Mouse (Mus musculus) forebrain, embryonic 14.5 days (tissue): ENCODE results near the gene Slco1a6. TPM values are rescaled to one million over a fixed set of nuclear protein-coding genes. Genes with fewer than 3 reads are reported as not detected.
A peak's percentile ranks its signal among the peaks of the same experiment; 100 is the strongest.
"Not testable (repeated sequence)": the region's sequence is repeated elsewhere in the genome, so short reads cannot be mapped to it uniquely, and the experiment has no call there.

Experiments
- ATAC-seq: fragments of 200-750 bp; cut with Nextera tagmentation; 2 replicates; pipeline ENCODE4 v1.8.0; 2017; ENCODE audit warnings: mild to moderate bottlenecking, moderate library complexity
- DNase-seq: peaks from one replicate; pipeline ENCODE4 v3.0.0-alpha.2; 2015; ENCODE audit warnings: low spot score
- H3K27ac ChIP-seq: fragments of 300-500 bp; sonication (generic); 2 replicates; pipeline ENCODE4 v1.5.1; 2014; ENCODE audit warnings: low read depth, mild to moderate bottlenecking, control low read depth, low read length, moderate library complexity
- H3K27me3 ChIP-seq: fragments of 300-500 bp; sonication (generic); replicated peaks from 2 replicates; pipeline ENCODE4 v1.6.1; 2014; ENCODE audit warnings: low read length, control low read depth, mixed read lengths; ENCODE audit not compliant: control insufficient read depth, insufficient read depth
- H3K36me3 ChIP-seq: fragments of 300-500 bp; sonication (generic); 2 replicates; pipeline ENCODE4 v1.6.1; 2014; ENCODE audit warnings: low read length, control low read depth; ENCODE audit not compliant: control insufficient read depth, insufficient read depth
- H3K4me1 ChIP-seq: fragments of 300-500 bp; sonication (generic); 2 replicates; pipeline ENCODE4 v1.6.1; 2014; ENCODE audit warnings: antibody characterized with exemption, low read length, control low read depth; ENCODE audit not compliant: control insufficient read depth, insufficient read depth
- H3K4me2 ChIP-seq: fragments of 300-500 bp; sonication (generic); 2 replicates; pipeline ENCODE4 v1.6.1; 2014; ENCODE audit warnings: mild to moderate bottlenecking, control low read depth, low read length
- H3K4me3 ChIP-seq: fragments of 300-500 bp; sonication (generic); 2 replicates; pipeline ENCODE4 v1.5.1; 2014; ENCODE audit warnings: low read depth, low read length, control low read depth
- H3K9ac ChIP-seq: fragments of 300-500 bp; sonication (generic); 2 replicates; pipeline ENCODE4 v1.6.1; 2014; ENCODE audit warnings: mild to moderate bottlenecking, low read length, control low read depth, moderate library complexity
- H3K9me3 ChIP-seq: fragments of 300-500 bp; sonication (generic); replicated peaks from 2 replicates; pipeline ENCODE4 v1.6.1; 2016; ENCODE audit warnings: low read length, control low read depth, mixed read lengths; ENCODE audit not compliant: control insufficient read depth
- WGBS: fragments of 180-500 bp; shearing (Covaris S2); extraction: QIAGEN DNeasy Blood & Tissue Kit; methylation state at CpG from one replicate; pipeline ENCODE4 v1.1.7; 2014; 5-methylcytosine and 5-hydroxymethylcytosine counted together
- polyA plus RNA-seq: library from polyadenylated mRNA; unstranded; fragments of >200 nt; fragmentation: Nextera tagmentation; extraction: Ambion mirVana; gene quantifications from 2 replicates; pipeline ENCODE4 v1.2.1, GENCODE M21; 2014

Slco1a6 gene
- polyA plus RNA-seq, 1 experiment from 2014 or later: not detected

- WGBS: 86% methylated on average over 3 of the region's 3 CpGs
- not testable (repeated sequence) for H3K4me3 ChIP-seq, DNase-seq, H3K36me3 ChIP-seq, H3K9me3 ChIP-seq, H3K4me2 ChIP-seq, H3K9ac ChIP-seq, H3K27me3 ChIP-seq, H3K4me1 ChIP-seq, ATAC-seq, H3K27ac ChIP-seq
Observed at GRCm38 (mm10) chr6:142058281-142058680, 150.0 kb downstream of the Slco1a6 start.

- no peak for DNase-seq
- 65% methylated on average over 1 of the region's 1 CpGs for WGBS
- Histone ChIP-seq H3K4me2 (no peak overlapping the region), H3K4me3 (no peak overlapping the region), H3K9me3 (no peaks in the 10 kb centered on the region), H3K4me1 (no peaks in the 10 kb centered on the region), H3K36me3 (no peaks in the 10 kb centered on the region), H3K9ac (no peak overlapping the region), H3K27ac (no peak overlapping the region), H3K27me3 (no peaks in the 10 kb centered on the region)
- no peak for ATAC-seq
Observed at GRCm38 (mm10) chr6:142047689-142048088, 160.6 kb downstream of the Slco1a6 start.

- no peaks in the 10 kb centered on the region for H3K27me3 ChIP-seq
- 90% methylated on average over 2 of the region's 2 CpGs for WGBS
- no peak overlapping the region for H3K27ac ChIP-seq
- no peak overlapping the region for H3K4me3 ChIP-seq
- DNase-seq (no peak), ATAC-seq (no peak)
- H3K4me1 ChIP-seq: no peaks in the 10 kb centered on the region
- no peaks in the 10 kb centered on the region for H3K36me3 ChIP-seq
- H3K4me2 ChIP-seq: no peak overlapping the region
- H3K9me3 ChIP-seq: no peaks in the 10 kb centered on the region
- no peak overlapping the region for H3K9ac ChIP-seq
Observed at GRCm38 (mm10) chr6:142045746-142046145, 162.6 kb downstream of the Slco1a6 start.

DNA sequence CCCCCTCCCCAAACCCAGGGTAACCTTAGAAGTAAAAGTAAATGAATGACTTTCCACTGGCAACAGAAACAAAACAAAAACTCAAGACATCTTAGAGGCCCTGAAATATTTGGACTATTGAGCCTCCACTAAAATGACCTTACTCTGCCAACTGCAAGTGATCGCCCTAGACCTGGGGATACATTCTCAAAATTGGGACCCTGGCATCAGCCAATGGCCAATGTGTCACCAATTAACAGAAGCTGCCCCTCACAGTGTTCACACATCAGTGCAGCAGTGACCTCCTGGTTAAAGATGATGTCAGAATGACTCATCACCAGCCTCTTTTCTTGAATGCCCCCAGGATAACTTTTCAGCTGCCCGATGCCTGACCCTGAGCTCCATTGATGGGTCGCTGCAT, 166.4 kb downstream of the Slco1a6 start:
- DNase-seq (no peak), ATAC-seq (no peak)
- 94% methylated on average over 3 of the region's 3 CpGs for WGBS

DNA sequence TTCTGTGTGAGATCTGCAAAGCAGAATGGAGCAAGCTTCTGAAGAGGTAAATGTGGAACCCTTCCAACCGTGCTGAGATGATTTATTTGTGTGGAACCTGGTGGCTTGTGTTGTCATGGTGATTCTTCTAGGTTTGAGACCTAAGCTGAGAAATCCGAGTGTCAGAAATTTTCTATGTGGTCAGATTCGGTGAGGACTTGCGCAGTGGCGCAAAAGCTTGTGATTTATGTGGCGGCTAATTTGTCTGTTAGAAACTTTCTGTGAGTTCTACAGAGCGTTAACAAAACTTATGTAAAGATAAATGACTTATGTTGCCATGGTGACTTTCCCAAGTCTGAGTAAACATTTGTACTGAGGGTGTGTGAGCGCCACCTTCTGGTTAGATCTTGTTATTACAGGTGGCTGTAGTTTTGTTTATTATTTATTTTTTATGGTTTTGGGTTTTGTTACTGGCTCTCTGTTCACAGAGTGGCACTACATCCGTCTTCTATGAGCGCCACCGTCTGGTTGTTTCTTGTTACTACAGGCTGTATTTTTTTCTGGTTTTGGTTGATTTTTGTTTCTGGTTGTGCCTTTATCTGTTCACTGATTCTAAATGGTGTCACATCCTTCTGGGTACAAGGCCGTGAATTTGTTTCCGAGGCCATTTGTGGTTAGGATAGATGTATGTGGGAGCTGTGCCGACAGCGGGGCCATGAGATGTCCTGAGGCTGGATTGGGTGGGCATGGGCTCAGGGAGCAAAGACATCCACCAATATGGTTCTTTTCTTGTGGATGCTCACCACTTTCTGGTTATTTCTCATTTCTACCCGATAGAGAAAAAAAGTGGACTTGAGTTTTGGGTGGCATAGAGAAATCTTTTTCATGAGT, 167.8 kb downstream of the Slco1a6 start:
- peak; percentile 47 for DNase-seq
- no peak overlapping the region for H3K4me2 ChIP-seq
- H3K36me3 ChIP-seq: no peaks in the 10 kb centered on the region
- H3K9me3 ChIP-seq: no peaks in the 10 kb centered on the region
- ATAC-seq: peak; percentile 65
- no peak overlapping the region for H3K27ac ChIP-seq
- 59% methylated on average over 16 of the region's 16 CpGs for WGBS
- H3K4me1 ChIP-seq: no peaks in the 10 kb centered on the region
- no peaks in the 10 kb centered on the region for H3K27me3 ChIP-seq
- no peak overlapping the region for H3K4me3 ChIP-seq
- H3K9ac ChIP-seq: no peak overlapping the region

More for the DNA sequence above, 166.4 kb downstream of the Slco1a6 start:
- H3K4me3 ChIP-seq: no peak overlapping the region
- no peak overlapping the region for H3K27ac ChIP-seq
- no peaks in the 10 kb centered on the region for H3K9me3 ChIP-seq
- H3K4me2 ChIP-seq: no peak overlapping the region
- H3K27me3 ChIP-seq: no peaks in the 10 kb centered on the region
- H3K4me1 ChIP-seq: no peaks in the 10 kb centered on the region
- no peak overlapping the region for H3K9ac ChIP-seq
- no peaks in the 10 kb centered on the region for H3K36me3 ChIP-seq

DNA sequence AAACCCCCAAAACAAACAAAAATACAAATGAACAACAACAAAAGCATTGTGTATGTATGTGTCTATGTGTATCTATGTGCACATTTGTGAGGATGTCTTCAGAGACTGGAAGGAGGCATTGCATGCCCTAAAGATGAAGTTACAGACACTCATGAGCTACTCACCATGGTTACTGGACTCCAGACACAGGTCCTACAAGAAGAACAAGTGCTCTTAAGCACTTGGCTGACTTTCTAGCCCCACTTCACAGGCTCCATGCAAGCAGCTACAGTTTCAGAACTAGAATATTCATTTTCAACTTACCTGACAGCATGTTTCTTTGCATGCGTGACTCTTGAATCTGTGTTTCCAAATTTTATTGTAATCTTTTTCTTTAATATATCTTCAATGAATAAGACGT, 172.6 kb downstream of the Slco1a6 start:
- no peak overlapping the region for H3K27ac ChIP-seq
- 77% methylated on average over 2 of the region's 2 CpGs for WGBS
- no peak overlapping the region for H3K4me3 ChIP-seq
- H3K9ac ChIP-seq: no peak overlapping the region
- H3K4me1 ChIP-seq: no peaks in the 10 kb centered on the region
- no peaks in the 10 kb centered on the region for H3K9me3 ChIP-seq
- no peaks in the 10 kb centered on the region for H3K27me3 ChIP-seq
- ATAC-seq (no peak), DNase-seq (no peak)
- H3K4me2 ChIP-seq: no peak overlapping the region
- H3K36me3 ChIP-seq: no peaks in the 10 kb centered on the region

Other genes with a start within 250 kb of the Slco1a6 start
- gene Gm6614, start 197.1 kb downstream of the Slco1a6 start, polyA plus RNA-seq: not detected in 2 replicates
- 0.71 TPM in 1 of 2 replicates, not detected in the other for gene Iapp, start 89.9 kb upstream of the Slco1a6 start, polyA plus RNA-seq
- 0.22 and 0.30 TPM in 2 replicates for gene Slco1a5, start 114.5 kb upstream of the Slco1a6 start, polyA plus RNA-seq
- 22.1 and 25.1 TPM in 2 replicates for gene Pyroxd1, start 137.1 kb upstream of the Slco1a6 start, polyA plus RNA-seq
- 33.8 and 35.5 TPM in 2 replicates for gene Recql, start 178.6 kb upstream of the Slco1a6 start, polyA plus RNA-seq
- gene Golt1b, start 178.7 kb upstream of the Slco1a6 start, polyA plus RNA-seq: 99.4 and 106 TPM in 2 replicates
- 1.7 and 2.1 TPM in 2 replicates for gene Spx, start 204.9 kb upstream of the Slco1a6 start, polyA plus RNA-seq